Mouse (Mus musculus) frontal cortex, postnatal 10 days (tissue): ENCODE data around the gene Pcdh9.
A peak's percentile ranks its signal among the peaks of the same experiment; 100 is the strongest.

Source experiments
- DNase-seq, 2 experiments: peaks; one replicate each; pipeline ENCODE4 v3.0.0; 2022; ENCODE audit warnings: low spot score in 2 of 2, mixed read lengths in 1 of 2

Gene Pcdh9

GRCm38 (mm10) chr14:93890519-93891370 is at the start of gene Pcdh9:
TSS of gene Pcdh9 (minus strand) at chr14:93890679.
- peak; percentile 98 for DNase-seq

- no peak for DNase-seq
Observed at GRCm38 (mm10) chr14:93906928-93907327, 16.4 kb upstream of the Pcdh9 start.

GRCm38 (mm10) chr14:93898533-93898932 is 8.1 kb upstream of the Pcdh9 start:
- no peak for DNase-seq

- DNase-seq = no peak
Observed at GRCm38 (mm10) chr14:93895131-93895530, 4.7 kb upstream of the Pcdh9 start.

DNA sequence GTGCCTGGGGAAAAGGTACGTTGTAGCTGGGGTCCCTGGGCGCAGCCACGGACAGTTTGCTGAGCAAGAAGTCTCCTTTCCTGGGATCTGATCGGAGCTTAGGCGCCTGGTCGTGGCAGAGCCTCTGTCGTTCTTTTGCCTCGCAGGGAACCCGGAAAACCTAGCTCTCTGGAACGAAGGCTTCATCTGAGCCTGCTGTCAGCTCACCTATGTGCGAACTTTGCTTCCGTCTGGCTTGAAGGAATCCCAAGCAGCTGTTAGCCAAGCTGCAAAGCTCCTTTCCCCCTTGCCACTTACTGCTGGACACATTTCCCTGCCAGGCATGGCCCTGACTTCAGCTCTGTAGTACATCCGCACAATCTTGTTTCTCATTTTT is 880 bp upstream of the Pcdh9 start:
- DNase-seq = no peak

DNA sequence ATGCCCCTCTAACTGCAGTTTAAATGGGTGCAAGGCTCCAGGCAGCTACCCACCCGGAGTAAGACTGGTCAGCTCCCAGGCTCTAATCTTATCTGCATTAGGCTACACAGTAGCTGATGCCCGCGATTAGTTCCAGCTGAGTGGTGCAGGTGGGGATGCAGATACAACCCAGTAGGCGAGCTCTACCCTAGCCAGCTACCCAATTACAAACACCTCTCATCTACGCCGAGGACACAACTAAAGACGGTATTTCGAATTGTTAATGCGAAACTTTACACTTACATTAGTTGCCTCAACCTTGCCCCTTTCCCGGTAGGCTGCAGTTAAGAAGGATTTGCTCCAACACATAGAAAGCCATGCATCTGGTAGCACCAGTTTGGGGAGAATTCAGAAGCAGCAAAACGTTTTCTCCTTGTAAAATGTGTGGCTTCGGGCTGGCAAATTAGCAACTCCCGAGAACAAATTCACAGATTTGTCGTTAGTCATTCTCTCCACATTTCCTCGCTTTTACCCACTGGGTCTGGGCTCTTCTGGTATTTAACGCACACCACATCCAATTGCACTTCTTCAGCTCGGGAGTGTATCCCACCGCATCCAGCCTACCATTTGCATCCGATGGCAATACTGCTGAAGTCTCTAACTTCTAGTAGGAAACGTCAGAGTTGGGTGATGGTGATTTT is 500 bp downstream of the Pcdh9 start:
- no peak for DNase-seq

GRCm38 (mm10) chr14:93889231-93889630 is 1.2 kb downstream of the Pcdh9 start:
- DNase-seq = no peak

DNA sequence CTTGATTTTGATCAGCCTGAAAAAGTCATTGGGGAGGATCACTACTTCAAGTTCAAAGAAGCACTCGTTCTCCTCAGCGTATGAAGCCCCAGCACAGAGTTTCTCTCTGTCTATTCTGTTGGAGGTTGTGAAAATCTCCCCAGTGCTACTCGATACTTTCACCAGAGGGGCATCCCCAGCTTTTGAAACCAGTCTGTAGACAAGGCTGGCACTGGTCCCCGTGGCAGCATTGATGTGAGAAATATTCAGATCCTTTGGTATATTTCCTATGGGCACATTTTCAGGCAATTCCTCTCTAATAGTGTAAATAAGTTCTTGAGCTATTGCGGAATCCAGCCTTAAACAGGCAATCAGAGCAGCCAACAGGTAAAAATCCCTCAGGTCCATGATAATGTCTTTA is 2.1 kb downstream of the Pcdh9 start:
- DNase-seq = no peak

DNA sequence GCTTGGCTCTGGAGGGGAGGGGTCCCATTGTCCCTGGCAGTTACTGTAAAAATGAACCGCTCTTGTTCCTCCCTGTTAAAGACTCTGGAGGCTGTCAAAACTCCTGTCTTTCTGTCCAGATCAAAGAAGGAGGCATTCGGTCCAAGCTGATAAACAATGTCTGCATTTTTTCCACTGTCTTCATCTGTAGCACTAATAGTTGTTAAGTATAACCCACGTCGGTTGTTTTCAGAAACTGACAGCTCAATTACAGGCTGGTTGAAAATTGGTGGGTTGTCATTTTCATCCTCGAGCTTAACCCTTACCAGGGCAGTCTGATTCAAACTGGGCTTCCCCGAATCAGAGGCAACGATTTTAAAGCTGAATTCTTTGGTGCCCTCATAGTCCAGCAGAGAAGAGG is 3.4 kb downstream of the Pcdh9 start:
- DNase-seq = no peak

DNA sequence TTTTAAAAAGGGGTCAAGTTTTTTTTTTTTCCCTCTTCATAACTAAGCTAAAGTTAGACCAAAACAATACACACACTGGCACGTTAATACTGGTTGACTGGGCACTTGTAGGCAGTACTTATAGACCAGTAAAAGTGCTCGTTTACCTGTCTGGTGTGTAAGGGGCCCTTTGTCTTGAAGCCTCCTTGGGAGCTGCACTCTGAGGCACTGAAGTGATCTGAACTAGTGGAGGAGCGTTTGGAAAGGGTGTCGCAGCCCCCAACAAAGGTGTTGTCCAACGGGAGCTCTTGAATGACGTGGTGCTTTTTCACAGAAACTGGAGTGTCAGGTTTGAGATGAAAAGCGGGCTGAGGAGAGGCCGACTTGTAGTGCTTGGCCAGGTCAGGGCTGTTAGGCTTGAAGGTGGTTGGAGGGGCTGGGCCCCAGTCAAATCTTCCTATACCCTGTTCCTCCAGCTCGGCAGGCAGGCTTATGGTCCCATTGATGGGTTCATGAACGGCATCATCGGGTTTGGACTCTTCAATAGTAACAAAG is 4.9 kb downstream of the Pcdh9 start:
- DNase-seq = no peak

DNA sequence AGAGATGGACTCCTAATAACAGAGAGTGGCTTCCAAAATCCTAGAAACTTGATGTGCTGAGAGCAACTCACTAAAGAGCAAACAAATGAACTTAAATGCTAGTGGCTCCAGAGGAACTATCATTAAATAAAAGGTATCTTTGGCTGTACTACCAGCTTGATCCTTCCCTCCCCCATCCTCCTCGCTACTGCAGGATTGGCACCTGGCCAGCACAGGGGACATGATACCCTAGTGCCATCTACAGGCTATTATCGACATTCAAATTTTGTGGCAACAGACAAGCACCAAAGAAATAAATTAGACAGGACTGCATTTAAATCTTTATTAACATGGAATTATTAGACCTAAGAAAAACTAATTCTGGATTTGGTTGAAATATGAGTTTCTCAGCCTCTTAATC is 6.0 kb downstream of the Pcdh9 start:
- DNase-seq = peak; percentile 64 to 69

- no peak for DNase-seq
Observed at GRCm38 (mm10) chr14:93880071-93880470, 10.4 kb downstream of the Pcdh9 start.

DNA sequence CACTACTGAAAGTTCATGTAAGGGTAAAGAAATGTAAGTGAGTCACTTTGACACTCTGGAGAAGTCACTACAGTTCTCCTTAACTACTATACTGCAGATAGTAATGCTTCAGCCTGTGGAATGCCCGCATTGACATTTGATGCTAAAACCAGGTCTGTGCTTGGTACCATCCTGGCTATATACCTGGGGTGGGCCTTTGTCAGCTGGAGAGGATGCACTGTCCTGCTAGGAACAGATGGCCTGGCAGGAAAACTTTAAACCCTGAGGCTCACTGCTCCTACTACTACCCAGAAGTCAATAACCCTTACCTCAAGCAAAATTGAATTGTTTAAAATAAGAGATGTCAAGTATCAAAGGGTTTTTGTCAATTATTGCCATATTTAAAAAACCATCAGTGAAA is 14.5 kb downstream of the Pcdh9 start:
- DNase-seq = no peak

DNA sequence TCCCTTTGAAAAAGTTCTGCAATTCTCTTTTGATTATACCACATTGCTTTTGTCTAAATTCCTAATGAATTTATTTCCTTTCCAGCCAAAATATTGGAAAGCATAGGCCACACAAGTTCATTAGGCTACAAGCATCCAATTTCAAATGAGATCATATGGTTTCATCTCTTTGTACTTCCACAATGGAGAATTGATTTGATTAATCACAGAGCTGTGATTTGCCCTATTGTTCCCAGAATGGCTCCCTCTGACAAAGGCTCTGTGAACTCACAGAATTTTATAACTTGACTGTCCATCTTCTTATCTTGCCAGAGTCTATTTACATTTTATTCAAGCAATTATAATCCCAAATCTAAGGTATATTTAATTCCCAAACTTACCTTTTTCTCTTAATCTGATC is 22.3 kb downstream of the Pcdh9 start:
- no peak for DNase-seq

DNA sequence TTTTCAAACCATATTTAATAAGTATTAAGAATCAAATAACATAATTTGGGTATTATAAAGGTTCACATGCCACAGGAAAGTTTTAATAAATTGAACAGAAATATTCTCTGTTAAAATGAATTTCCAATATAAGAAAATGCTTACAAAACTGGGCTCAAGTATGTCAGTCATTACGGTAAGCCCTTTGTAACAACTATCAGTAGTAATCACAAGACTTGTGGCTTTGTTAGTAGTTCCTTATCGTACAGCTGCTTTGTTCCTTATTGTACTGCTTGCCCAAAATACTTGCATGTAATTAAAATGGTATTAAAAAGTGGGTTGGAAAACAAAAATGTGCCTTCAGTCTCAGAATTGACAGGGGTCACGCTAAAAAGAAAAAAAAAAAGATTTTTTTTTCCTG is 32.4 kb downstream of the Pcdh9 start:
- DNase-seq = no peak

- no peak for DNase-seq
Observed at GRCm38 (mm10) chr14:93846091-93846677, 44.3 kb downstream of the Pcdh9 start.

GRCm38 (mm10) chr14:93842686-93843288 is 47.7 kb downstream of the Pcdh9 start:
- DNase-seq = no peak

- no peak for DNase-seq
Observed at GRCm38 (mm10) chr14:93832511-93832910, 58.0 kb downstream of the Pcdh9 start.

- DNase-seq = no peak
Observed at GRCm38 (mm10) chr14:93827159-93827558, 63.3 kb downstream of the Pcdh9 start.

DNA sequence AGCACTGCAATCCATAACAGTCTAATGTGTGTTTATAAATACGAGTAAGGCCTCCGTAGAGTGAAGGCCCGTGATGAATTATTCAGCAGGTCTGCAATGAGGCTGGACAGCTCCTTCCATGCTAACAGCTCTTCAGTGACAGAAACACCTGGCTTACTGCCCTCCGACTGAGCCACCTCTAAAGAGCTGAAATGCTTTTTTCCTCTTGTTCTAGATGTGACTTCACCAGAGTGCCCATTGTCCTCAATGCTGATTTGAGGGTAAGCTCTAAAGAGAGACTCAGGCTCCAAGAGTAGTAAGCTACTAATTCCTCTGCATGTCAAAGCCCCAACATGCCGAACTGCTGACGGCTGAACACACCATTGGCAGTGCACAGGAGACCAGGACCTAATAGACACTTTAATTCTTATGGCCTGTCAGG is 64.4 kb downstream of the Pcdh9 start:
- no peak for DNase-seq

DNA sequence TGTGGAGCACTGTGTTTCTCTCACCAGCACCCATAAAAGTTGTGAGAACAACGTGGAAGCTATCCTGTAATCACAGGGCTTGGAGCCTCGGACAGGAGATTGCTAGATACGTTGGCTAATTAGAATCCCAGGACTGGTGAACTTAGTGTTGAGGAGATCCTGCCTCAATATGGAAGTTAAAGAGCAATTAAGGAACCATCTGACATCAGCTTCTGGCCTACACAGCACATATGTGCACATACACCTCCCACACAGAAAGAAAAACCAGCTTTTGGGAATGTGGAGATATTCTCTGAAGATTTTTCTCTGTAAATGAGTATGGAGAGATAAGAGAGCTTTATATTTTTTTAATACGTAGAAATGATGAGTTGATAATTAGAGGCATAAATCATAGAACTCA is 71.6 kb downstream of the Pcdh9 start:
- no peak for DNase-seq

DNA sequence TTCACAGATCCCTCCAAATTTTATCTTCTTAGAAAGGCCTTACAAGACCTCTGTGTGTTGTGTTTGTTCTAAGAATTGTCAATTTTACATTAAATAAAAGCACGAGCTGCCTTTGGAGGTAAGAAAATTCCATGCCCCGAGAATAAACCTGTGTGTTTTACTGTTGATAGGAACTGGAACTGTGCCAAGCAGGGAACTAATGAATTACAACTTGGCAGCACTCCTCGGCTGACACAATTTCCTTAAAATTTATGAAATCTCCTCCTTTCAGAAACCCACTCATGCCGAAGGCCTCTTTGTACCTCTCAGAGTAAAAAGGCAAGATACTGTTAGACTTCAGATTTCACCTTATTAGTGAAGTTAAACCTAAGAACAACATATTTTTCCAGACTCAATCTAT is 72.9 kb downstream of the Pcdh9 start:
- DNase-seq = no peak
